ENCODE assay signal across 16 mouse cellular contexts in genomic region chr5:72835656-72836055, GRCm38 (mm10).
"Had no signal": no experiment of that assay in that cellular context is flagged by ENCODE, and none has a peak within 500 bp of the region (broad histone marks: within the 10 kb centered on the region; RNA-seq: fewer than 3 reads in every experiment).

No protein-coding gene starts in this region.

- H3K4me3 ChIP-seq: neural tube, embryonic 13.5 days; neural tube, embryonic 15.5 days; stomach, embryonic 15.5 days had no signal

- H3K9ac ChIP-seq: neural tube, embryonic 13.5 days; neural tube, embryonic 15.5 days; stomach, embryonic 15.5 days had no signal

- H3K4me1 ChIP-seq: neural tube, embryonic 15.5 days; stomach, embryonic 15.5 days had no signal

- DNase-seq: retina, postnatal 1 day; right cerebral cortex, adult 18-20 months; right cerebral cortex, postnatal 14 days; right cerebral cortex, postnatal 25 days; right cerebral cortex, postnatal 4 days; spleen, adult 18-20 months; thymus, adult 18-20 months; thymus, adult 2 months; thymus, postnatal 14 days; thymus, postnatal 25 days; thymus, postnatal 36 days; thymus, postnatal 4 days had no signal

- H3K9me3 ChIP-seq: neural tube, embryonic 15.5 days; stomach, embryonic 15.5 days had no signal

- H3K4me2 ChIP-seq: neural tube, embryonic 13.5 days; neural tube, embryonic 15.5 days; stomach, embryonic 15.5 days had no signal

- H3K27me3 ChIP-seq: neural tube, embryonic 13.5 days; neural tube, embryonic 15.5 days; stomach, embryonic 15.5 days had no signal

- H3K36me3 ChIP-seq: neural tube, embryonic 13.5 days; neural tube, embryonic 15.5 days; stomach, embryonic 15.5 days had no signal

- H3K27ac ChIP-seq: neural tube, embryonic 13.5 days; neural tube, embryonic 15.5 days; stomach, embryonic 15.5 days; stomach, postnatal 0 days had no signal
